Comparison of ENCODE assay signal across 23 mouse cellular contexts in genomic region chr10:120675369-120675768, GRCm38 (mm10).
"Had no signal": no experiment of that assay in that cellular context is flagged by ENCODE, and none has a peak within 500 bp of the region (broad histone marks: within the 10 kb centered on the region; RNA-seq: fewer than 3 reads in every experiment).

No protein-coding gene starts in this region.

- H3K9ac ChIP-seq: kidney, embryonic 15.5 days; limb, embryonic 12.5 days; limb, embryonic 15.5 days; liver, embryonic 14.5 days; lung, embryonic 15.5 days; midbrain, embryonic 13.5 days; neural tube, embryonic 13.5 days; stomach, embryonic 15.5 days had no signal

- H3K9me3 ChIP-seq: kidney, embryonic 15.5 days; limb, embryonic 12.5 days; limb, embryonic 15.5 days; lung, embryonic 15.5 days; midbrain, embryonic 10.5 days; midbrain, embryonic 13.5 days; neural tube, embryonic 13.5 days; stomach, embryonic 15.5 days had no signal

- H3K27ac ChIP-seq: left cerebral cortex, adult 2 months; limb, embryonic 12.5 days; limb, embryonic 15.5 days; liver, embryonic 14.5 days; lung, embryonic 15.5 days; midbrain, embryonic 10.5 days; midbrain, embryonic 13.5 days; neural tube, embryonic 13.5 days; stomach, embryonic 15.5 days had no signal

- H3K27me3 ChIP-seq: kidney, embryonic 15.5 days; limb, embryonic 12.5 days; limb, embryonic 15.5 days; lung, embryonic 15.5 days; neural tube, embryonic 13.5 days; stomach, embryonic 15.5 days had no signal

- H3K4me1 ChIP-seq: stomach, embryonic 15.5 days had no signal

- ATAC-seq: midbrain, embryonic 13.5 days; midbrain, embryonic 16.5 days had no signal

- DNase-seq: kidney, adult 8-10 months; kidney, postnatal 10 days; kidney, postnatal 36 days; layer of hippocampus, postnatal 36 days; lung, adult 18-20 months; lung, postnatal 10 days; lung, postnatal 4 days; retina, postnatal 1 day; right cerebral cortex, postnatal 25 days; spleen, adult 18-20 months; thymus, postnatal 25 days had no signal

- H3K4me2 ChIP-seq: kidney, embryonic 15.5 days; limb, embryonic 12.5 days; limb, embryonic 15.5 days; lung, embryonic 15.5 days; midbrain, embryonic 13.5 days; neural tube, embryonic 13.5 days; stomach, embryonic 15.5 days had no signal

- H3K4me3 ChIP-seq: kidney, embryonic 15.5 days; left cerebral cortex, adult 2 months; limb, embryonic 12.5 days; limb, embryonic 15.5 days; lung, embryonic 15.5 days; midbrain, embryonic 10.5 days; midbrain, embryonic 13.5 days; myocyte; neural tube, embryonic 13.5 days; stomach, embryonic 15.5 days had no signal

- H3K36me3 ChIP-seq: kidney, embryonic 15.5 days; limb, embryonic 12.5 days; limb, embryonic 15.5 days; lung, embryonic 15.5 days; midbrain, embryonic 10.5 days; midbrain, embryonic 13.5 days; neural tube, embryonic 13.5 days; stomach, embryonic 15.5 days had no signal
